Mouse (Mus musculus) megakaryocyte, embryonic 14.5 days (primary cell): ENCODE measurements around the gene Card10. TPM values are rescaled to one million over a fixed set of nuclear protein-coding genes. Genes with fewer than 3 reads are reported as not detected.

Experiments
- H3K27me3 ChIP-seq: replicated peaks from 2 replicates; pipeline ENCODE3; 2012; ENCODE audit warnings: inconsistent platforms
- H3K36me3 ChIP-seq: replicated peaks from 2 replicates; pipeline ENCODE3; 2012; ENCODE audit warnings: low read length, inconsistent platforms, mixed read lengths
- H3K4me1 ChIP-seq: 2 replicates; pipeline ENCODE4 v1.6.1; 2012; ENCODE audit warnings: inconsistent platforms
- H3K4me3 ChIP-seq: replicated peaks from 2 replicates; pipeline ENCODE3; 2012; ENCODE audit warnings: moderate library complexity, mild to moderate bottlenecking, inconsistent platforms
- H3K9me3 ChIP-seq: 2 replicates; pipeline ENCODE4 v1.6.1; 2012; ENCODE audit warnings: inconsistent platforms
- FLI1 ChIP-seq: IDR thresholded peaks from 2 replicates; pipeline ENCODE4 v1.6.1; 2012; ENCODE audit warnings: low read length, inconsistent platforms, mixed read lengths
- GATA1 ChIP-seq: IDR thresholded peaks from 3 replicates; pipeline ENCODE4 v1.6.1; 2012; ENCODE audit warnings: mixed read lengths, low read length, inconsistent platforms, borderline replicate concordance
- polyA plus RNA-seq: library from polyadenylated mRNA; stranded (reverse); fragments of >175 nt; gene quantifications from 2 replicates; pipeline ENCODE4 v1.2.3, GENCODE M21; 2012; ENCODE audit warnings: low replicate concordance; ENCODE audit not compliant: insufficient read depth

Gene Card10
- polyA plus RNA-seq, 1 experiment: 1.5 TPM

DNA sequence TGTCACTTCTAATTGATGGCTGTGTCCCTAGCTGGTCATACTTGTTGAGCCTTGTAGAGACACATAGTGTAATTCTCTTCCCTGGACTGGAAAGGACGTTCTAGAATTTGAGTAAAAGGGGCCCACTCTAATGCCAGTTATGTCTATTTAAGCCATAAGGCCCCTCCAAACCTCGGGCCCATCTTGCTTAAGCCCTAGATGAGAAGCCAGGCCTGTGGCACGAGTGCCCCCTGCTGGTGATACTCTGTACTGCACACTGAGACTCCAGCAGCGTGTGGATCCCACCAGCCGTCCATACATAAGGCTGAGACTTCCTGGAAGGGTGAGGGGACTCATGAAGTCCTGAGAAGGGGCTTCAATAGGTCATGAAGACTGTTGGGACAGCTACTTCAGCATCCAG lies 58.6 kb downstream of the Card10 start:
- Histone ChIP-seq H3K36me3 (no peaks in the 10 kb centered on the region), H3K9me3 (peaks cover 9% of the 10 kb centered on the region), H3K27me3 (peaks cover 47% of the 10 kb centered on the region), H3K4me1 (peaks cover 12% of the 10 kb centered on the region), H3K4me3 (no peak overlapping the region)
- TF ChIP-seq GATA1 (no peak), FLI1 (no peak)

DNA sequence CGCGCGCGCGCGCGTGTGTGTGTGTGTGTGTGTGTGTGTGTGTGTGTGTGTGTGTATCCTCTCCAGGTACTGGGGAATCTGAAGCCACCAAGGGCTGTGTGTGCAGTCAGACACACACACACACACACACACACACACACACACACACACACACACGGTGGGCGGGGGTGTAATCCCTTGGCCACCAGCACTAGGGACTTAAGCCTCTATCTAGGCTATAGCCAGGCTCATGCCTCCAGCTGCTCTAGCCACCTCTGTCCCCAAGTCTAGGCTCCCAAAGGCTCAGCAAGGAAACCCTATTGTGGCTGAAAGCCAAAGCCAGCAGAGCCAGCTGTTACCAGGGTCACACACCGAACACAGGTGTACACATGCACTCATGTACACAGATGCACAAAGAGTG lies 60.0 kb downstream of the Card10 start:
- Histone ChIP-seq H3K36me3 (no peaks in the 10 kb centered on the region), H3K4me3 (no peak overlapping the region), H3K27me3 (peaks cover 56% of the 10 kb centered on the region), H3K4me1 (peaks cover 9% of the 10 kb centered on the region), H3K9me3 (peaks cover 9% of the 10 kb centered on the region)
- no peak for TF ChIP-seq FLI1
- no peak for TF ChIP-seq GATA1

DNA sequence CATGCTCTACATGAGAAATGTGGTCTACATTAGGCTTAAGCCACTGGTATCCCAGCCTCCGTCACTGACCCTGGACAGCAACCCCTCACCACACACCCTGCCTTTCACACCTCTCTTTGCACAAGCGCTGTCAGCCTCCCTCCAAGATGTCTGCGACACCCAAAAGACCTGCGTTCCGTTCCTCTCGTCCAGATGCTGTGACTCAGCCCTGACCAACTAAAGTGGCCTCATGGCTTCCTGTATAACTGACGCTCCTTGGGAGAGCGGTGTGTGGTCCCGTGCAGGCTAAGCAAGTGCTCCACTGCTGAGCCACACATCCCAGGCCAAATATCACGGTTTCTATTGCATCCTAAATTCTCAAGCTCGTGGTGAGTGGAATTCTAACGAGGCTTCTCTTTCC lies 62.2 kb downstream of the Card10 start:
- Histone ChIP-seq H3K4me1 (peaks cover 9% of the 10 kb centered on the region), H3K36me3 (no peaks in the 10 kb centered on the region), H3K4me3 (peak overlapping the region; percentile 53), H3K9me3 (peaks cover 7% of the 10 kb centered on the region), H3K27me3 (peaks cover 76% of the 10 kb centered on the region)
- no peak for TF ChIP-seq GATA1
- no peak for TF ChIP-seq FLI1

DNA sequence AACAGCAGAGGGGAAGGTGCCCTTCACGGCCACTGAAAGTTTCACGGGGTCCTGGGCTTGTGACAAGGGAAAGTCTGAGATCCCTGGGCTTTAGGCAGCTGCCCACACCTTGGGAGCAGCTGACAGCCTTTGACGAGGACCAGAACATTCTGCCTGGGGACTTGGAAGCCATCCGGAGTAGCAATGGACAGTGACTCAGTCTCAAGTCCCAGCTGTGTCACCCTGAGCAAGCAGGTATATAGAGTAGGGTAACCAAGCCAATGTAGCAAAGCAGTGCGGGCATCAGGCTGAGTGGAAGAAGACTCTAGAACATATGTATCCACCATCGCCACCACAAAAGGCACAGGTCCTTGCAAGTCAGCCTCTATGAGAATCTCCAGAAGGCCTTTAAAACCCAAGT lies 65.7 kb downstream of the Card10 start:
- Histone ChIP-seq H3K9me3 (no peaks in the 10 kb centered on the region), H3K36me3 (no peaks in the 10 kb centered on the region), H3K27me3 (peaks cover 82% of the 10 kb centered on the region), H3K4me1 (peaks cover 9% of the 10 kb centered on the region), H3K4me3 (no peak overlapping the region)
- TF ChIP-seq GATA1 (no peak), FLI1 (no peak)

DNA sequence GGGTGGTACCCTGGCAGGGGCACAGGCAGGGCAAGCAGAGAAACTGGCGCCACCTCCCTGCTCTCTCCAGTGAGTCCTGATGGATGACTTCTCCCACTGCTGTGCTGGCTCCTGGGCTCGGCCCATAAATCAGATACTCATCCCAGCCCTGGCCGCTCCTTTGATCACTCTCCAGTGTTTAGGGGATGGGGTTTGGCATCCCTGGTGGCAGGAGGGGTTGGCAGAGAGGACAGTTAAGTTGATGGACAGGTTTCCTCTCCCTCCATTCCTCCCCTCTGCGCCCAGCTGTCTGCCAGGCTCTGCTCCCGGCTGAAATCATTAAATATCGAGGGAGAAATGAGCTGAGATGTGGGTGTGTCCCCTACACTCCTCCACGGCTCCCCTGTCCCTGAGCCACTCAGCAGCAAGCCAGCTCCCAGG lies 66.2 kb downstream of the Card10 start:
- Histone ChIP-seq H3K9me3 (no peaks in the 10 kb centered on the region), H3K36me3 (no peaks in the 10 kb centered on the region), H3K27me3 (peaks cover 81% of the 10 kb centered on the region), H3K4me1 (peaks cover 9% of the 10 kb centered on the region), H3K4me3 (no peak overlapping the region)
- TF ChIP-seq GATA1 (no peak), FLI1 (no peak)

DNA sequence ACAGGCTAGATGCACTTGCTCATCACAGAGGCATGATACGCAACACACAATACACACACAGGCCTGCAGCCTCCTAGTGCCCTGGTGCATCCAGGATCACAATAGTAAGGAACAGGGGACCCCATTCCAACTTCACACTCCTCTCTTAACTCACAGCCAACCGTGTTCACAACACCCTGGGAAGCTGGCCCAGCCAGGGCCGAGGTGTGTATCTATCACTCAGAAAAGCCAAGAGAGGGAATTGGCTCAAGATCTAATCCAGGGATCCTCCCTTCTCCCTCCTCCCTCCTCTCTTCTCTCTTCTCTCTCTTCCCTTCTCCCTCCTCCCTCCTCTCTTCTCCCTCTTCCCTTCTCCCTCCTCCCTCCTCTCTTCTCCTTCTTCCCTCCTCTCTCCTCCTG lies 66.7 kb downstream of the Card10 start:
- peaks cover 82% of the 10 kb centered on the region for H3K27me3 ChIP-seq
- TF ChIP-seq FLI1: no peak
- no peak for TF ChIP-seq GATA1
- no peak overlapping the region for H3K4me3 ChIP-seq
- H3K4me1 ChIP-seq: peaks cover 8% of the 10 kb centered on the region
- no peaks in the 10 kb centered on the region for H3K36me3 ChIP-seq
- H3K9me3 ChIP-seq: no peaks in the 10 kb centered on the region

DNA sequence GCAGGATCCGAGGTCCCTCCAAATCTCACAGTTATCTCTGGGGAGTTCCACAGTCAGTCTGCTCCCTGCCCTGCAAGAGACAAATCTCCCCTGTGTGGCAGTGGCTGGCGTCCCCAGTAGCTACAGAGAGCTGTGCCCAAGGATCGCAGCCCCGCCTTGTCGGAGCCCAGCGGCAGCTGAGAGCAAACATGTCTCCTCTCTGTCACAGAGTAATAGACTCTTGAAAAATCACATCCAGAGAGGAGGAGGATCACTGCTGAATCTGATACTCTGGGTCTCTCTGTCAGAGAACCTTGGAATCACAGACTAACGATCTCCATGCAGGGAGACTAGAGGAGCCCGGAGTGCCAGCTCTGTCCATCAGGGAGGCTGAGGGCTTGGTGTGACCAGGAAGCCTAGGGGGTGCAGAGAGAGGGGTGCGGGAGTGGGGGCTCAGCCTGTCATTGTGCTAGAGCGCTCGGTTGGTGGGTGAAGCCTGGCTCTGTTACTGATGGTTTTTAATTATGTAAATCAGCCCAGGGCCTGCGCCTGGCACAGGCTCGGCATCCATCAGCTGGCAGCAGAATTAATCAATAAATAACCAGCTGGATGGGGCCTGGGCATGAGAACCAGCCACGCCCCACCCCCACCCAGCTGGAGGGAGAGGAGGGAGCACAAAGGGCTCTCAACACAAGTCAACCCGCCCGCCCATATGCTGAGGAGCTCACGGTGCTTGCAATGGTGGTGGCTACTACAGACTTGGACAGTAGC lies 67.2 kb downstream of the Card10 start:
- TF ChIP-seq GATA1 (no peak), FLI1 (no peak)
- H3K9me3 ChIP-seq: no peaks in the 10 kb centered on the region
- H3K4me1 ChIP-seq: peaks cover 2% of the 10 kb centered on the region
- H3K36me3 ChIP-seq: no peaks in the 10 kb centered on the region
- peaks cover 82% of the 10 kb centered on the region for H3K27me3 ChIP-seq
- no peak overlapping the region for H3K4me3 ChIP-seq

DNA sequence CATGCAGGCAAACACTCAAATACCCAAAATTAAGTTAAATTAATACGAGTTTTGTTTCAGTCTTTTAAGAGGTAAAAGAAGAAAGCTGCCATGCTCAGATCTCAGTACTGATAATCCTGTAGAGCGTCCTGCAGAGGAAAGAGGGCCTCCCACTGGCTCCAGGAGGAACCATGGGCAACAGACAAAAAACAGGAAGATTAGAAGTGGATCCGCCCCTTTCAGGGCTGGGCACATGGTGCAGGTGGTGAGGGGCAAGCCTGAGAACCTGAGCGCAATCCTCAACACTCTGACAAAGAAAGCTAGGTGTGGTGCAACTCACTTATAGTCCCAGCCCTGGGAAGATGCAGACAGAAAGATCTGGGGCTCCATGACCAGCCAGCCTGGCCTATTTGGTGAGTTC lies 71.0 kb downstream of the Card10 start:
- Histone ChIP-seq H3K9me3 (no peaks in the 10 kb centered on the region), H3K4me1 (peaks cover 6% of the 10 kb centered on the region; the same call in 1 of the 2 replicates), H3K4me3 (no peak overlapping the region), H3K36me3 (no peaks in the 10 kb centered on the region), H3K27me3 (peaks cover 85% of the 10 kb centered on the region)
- TF ChIP-seq FLI1 (no peak), GATA1 (no peak)

DNA sequence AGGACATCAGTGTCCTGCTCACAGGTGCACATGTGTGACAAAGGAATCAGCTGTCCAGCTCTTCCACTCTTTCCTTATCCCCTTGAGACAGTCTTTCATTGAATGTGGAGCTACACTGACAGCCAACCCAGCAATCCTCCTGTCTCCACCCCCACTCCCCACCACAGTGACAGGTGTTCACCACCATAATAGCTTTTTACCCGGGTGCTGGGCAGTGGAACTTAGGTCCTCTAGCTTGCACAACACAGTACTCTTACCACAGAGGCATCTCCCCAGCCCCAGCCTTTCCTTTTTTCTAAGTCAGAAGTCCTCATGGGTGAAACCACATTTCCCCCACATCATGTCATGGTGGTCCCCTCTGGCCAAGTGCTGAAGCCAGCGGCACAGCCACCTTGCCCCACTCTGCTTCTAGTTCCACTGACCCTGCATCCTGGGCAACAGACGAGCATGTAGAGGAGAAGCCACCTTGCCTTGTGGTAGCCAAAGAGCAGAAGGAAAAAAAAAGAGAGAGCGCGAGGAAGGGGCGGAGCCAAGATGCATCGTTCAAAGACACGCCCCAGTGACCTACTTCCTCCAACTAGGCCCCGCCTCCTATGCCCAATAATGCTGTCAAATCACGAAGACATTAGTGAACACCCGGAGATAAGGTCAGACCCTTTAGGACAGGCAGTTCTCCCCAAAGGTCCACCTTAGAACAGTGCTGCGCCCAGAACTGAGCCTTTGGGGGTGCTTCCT lies 72.4 kb downstream of the Card10 start:
- Histone ChIP-seq H3K36me3 (no peaks in the 10 kb centered on the region), H3K4me3 (no peak overlapping the region)

DNA sequence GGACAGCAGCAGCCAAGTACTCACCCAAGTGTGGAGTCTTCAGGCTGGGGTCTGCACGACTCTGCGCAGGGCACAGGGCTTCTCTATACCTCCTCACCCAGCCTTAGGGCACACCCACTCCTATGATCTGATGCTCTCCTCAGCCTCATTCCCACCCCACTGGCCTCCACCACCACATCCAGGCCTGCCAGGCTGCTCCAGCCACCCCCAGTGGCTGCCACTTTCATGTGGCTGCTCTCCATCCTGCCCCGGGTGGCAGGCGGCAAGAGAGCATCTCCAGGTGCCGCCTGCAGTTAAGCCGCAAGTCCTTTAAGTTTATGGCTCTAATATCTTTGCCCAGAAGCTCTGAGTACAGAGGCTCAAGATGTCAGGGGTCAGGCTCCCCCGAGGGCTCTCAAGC lies 76.1 kb downstream of the Card10 start:
- Histone ChIP-seq H3K36me3 (no peaks in the 10 kb centered on the region), H3K4me1 (peaks cover 6% of the 10 kb centered on the region; the same call in 1 of the 2 replicates), H3K27me3 (peaks cover 90% of the 10 kb centered on the region), H3K9me3 (no peaks in the 10 kb centered on the region), H3K4me3 (no peak overlapping the region)
- TF ChIP-seq GATA1 (no peak), FLI1 (no peak)

More for the DNA sequence above, 72.4 kb downstream of the Card10 start:
- Histone ChIP-seq H3K27me3 (peaks cover 85% of the 10 kb centered on the region), H3K9me3 (no peaks in the 10 kb centered on the region), H3K4me1 (peaks cover 6% of the 10 kb centered on the region; the same call in 1 of the 2 replicates)
- TF ChIP-seq FLI1: no peak
- no peak for TF ChIP-seq GATA1

Other genes with a start within 250 kb of the Card10 start
- gene Rac2, start 230.3 kb downstream of the Card10 start, polyA plus RNA-seq: 860 and 3,464 TPM in 2 replicates
- 27.7 and 31.6 TPM in 2 replicates for gene Cyth4, start 206.0 kb downstream of the Card10 start, polyA plus RNA-seq
- gene Elfn2, start 84.3 kb downstream of the Card10 start, polyA plus RNA-seq: 0.26 and 0.28 TPM in 2 replicates
- gene Mfng, start 29.6 kb downstream of the Card10 start, polyA plus RNA-seq: 36.6 and 48.4 TPM in 2 replicates
- gene Cdc42ep1, start 39.6 kb upstream of the Card10 start, polyA plus RNA-seq: 1.2 and 3.7 TPM in 2 replicates
- gene Lgals2, start 52.5 kb upstream of the Card10 start, polyA plus RNA-seq: not detected in 2 replicates
- 198 and 388 TPM in 2 replicates for gene Gga1, start 74.1 kb upstream of the Card10 start, polyA plus RNA-seq
- 2.9 and 8.0 TPM in 2 replicates for gene Gm49510, start 96.6 kb upstream of the Card10 start, polyA plus RNA-seq
- gene Sh3bp1, start 96.7 kb upstream of the Card10 start, polyA plus RNA-seq: 1,441 and 3,817 TPM in 2 replicates
- 8.6 and 29.8 TPM in 2 replicates for gene Pdxp, start 110.9 kb upstream of the Card10 start, polyA plus RNA-seq
- 75.3 and 689 TPM in 2 replicates for gene Lgals1, start 123.7 kb upstream of the Card10 start, polyA plus RNA-seq
- 16.3 and 19.1 TPM in 2 replicates for gene Nol12, start 131.9 kb upstream of the Card10 start, polyA plus RNA-seq
- 97.8 and 237 TPM in 2 replicates for gene Triobp, start 144.7 kb upstream of the Card10 start, polyA plus RNA-seq
- 211 and 406 TPM in 2 replicates for gene H1f0, start 225.4 kb upstream of the Card10 start, polyA plus RNA-seq
- 10.8 and 18.1 TPM in 2 replicates for gene Galr3, start 238.8 kb upstream of the Card10 start, polyA plus RNA-seq